Mouse (Mus musculus) CH12.LX (cell line): ENCODE data around the gene Hist1h3e. TPM values are rescaled to one million over a fixed set of nuclear protein-coding genes. Genes with fewer than 3 reads are reported as not detected.
"Not testable (repeated sequence)": the region's sequence is repeated elsewhere in the genome, so short reads cannot be mapped to it uniquely, and the experiment has no call there.

Source experiments
- DNase-seq: peaks from one replicate; pipeline ENCODE4 v3.0.0-alpha.2; 2013; ENCODE audit errors: extremely low read depth
- H3K27ac ChIP-seq: 2 replicates; pipeline ENCODE4 v1.5.1; 2012; ENCODE audit warnings: low read depth, mild to moderate bottlenecking, control low read depth, moderate library complexity; ENCODE audit not compliant: insufficient read depth
- H3K27me3 ChIP-seq: replicated peaks from 2 replicates; pipeline ENCODE3; 2012; ENCODE audit warnings: inconsistent platforms
- H3K36me3 ChIP-seq, 2 experiments: replicated peaks in 1 of 2; 2 replicates each; pipeline versions ENCODE3 to v1.6.1; 2012; ENCODE audit warnings: inconsistent platforms in 1 of 2, low read length in 1 of 2, mild to moderate bottlenecking in 1 of 2, mixed read lengths in 1 of 2, moderate library complexity in 1 of 2; ENCODE audit not compliant: control insufficient read depth in 1 of 2, insufficient read depth in 1 of 2
- H3K4me1 ChIP-seq, 2 experiments: 2 replicates each; pipeline ENCODE4 v1.6.1; 2012; ENCODE audit warnings: inconsistent platforms in 1 of 2, moderate library complexity in 1 of 2; ENCODE audit not compliant: insufficient read depth in 2 of 2, control insufficient read depth in 1 of 2
- H3K4me2 ChIP-seq: 2 replicates; pipeline ENCODE4 v1.6.1; 2012; ENCODE audit warnings: low read depth, mild to moderate bottlenecking, control low read depth; ENCODE audit not compliant: poor library complexity, insufficient read depth, severe bottlenecking
- H3K4me3 ChIP-seq, 3 experiments: fragments of 150-350 bp in 1 of 3; sonication (generic) in 1 of 3; replicated peaks in 1 of 3; 2 replicates each; pipeline versions ENCODE3 to v1.5.1; 2011 to 2012; ENCODE audit warnings: low read depth in 2 of 3, low read length in 2 of 3, mild to moderate bottlenecking in 2 of 3, moderate library complexity in 2 of 3, control low read depth in 1 of 3, improper control_type of control experiment in 1 of 3, inconsistent platforms in 1 of 3, mixed read lengths in 1 of 3; ENCODE audit not compliant: poor library complexity in 1 of 3
- H3K79me2 ChIP-seq: replicated peaks from 2 replicates; pipeline ENCODE4 v1.6.1; 2012; ENCODE audit warnings: mild to moderate bottlenecking, moderate library complexity; ENCODE audit not compliant: control insufficient read depth, poor library complexity, insufficient read depth, severe bottlenecking; ENCODE audit errors: extremely low read depth
- H3K9ac ChIP-seq: 2 replicates; pipeline ENCODE4 v1.6.1; 2012; ENCODE audit warnings: low read depth, mild to moderate bottlenecking, control low read depth, moderate library complexity; ENCODE audit not compliant: insufficient read depth
- H3K9me3 ChIP-seq: replicated peaks from 2 replicates; pipeline ENCODE3; 2012; ENCODE audit warnings: low read length, inconsistent platforms, mixed read lengths
- BHLHE40 ChIP-seq: IDR thresholded peaks from 2 replicates; pipeline ENCODE4 v1.6.1; 2011; ENCODE audit warnings: mild to moderate bottlenecking, low read depth, low read length, improper control_type of control experiment
- CHD1 ChIP-seq: IDR thresholded peaks from 2 replicates; pipeline ENCODE4 v1.6.1; 2012; ENCODE audit warnings: low read depth, low read length, improper control_type of control experiment, inconsistent platforms
- CHD2 ChIP-seq: IDR thresholded peaks from 2 replicates; pipeline ENCODE4 v1.6.1; 2011; ENCODE audit warnings: low read length, improper control_type of control experiment
- ELF1 ChIP-seq: IDR thresholded peaks from 2 replicates; pipeline ENCODE4 v1.6.1; 2014; ENCODE audit warnings: low read depth, mild to moderate bottlenecking, inconsistent platforms, low read length, improper control_type of control experiment
- ETS1 ChIP-seq: conservative IDR thresholded peaks from 2 replicates; pipeline ENCODE4 v1.6.1; 2012; ENCODE audit warnings: low read depth, mild to moderate bottlenecking, inconsistent platforms, low read length, improper control_type of control experiment, moderate library complexity
- GABPA ChIP-seq: IDR thresholded peaks from 2 replicates; pipeline ENCODE4 v1.6.1; 2012; ENCODE audit warnings: low read depth, low read length, improper control_type of control experiment, inconsistent platforms; ENCODE audit not compliant: insufficient replicate concordance
- HCFC1 ChIP-seq: IDR thresholded peaks from 2 replicates; pipeline ENCODE4 v1.6.1; 2012; ENCODE audit warnings: low read depth, mild to moderate bottlenecking, inconsistent platforms, low read length, improper control_type of control experiment
- IRF4 ChIP-seq: IDR thresholded peaks from 2 replicates; pipeline ENCODE4 v1.6.1; 2014; ENCODE audit warnings: low read depth, mild to moderate bottlenecking, inconsistent platforms, low read length, improper control_type of control experiment
- JUN ChIP-seq: IDR thresholded peaks from 2 replicates; pipeline ENCODE4 v1.6.1; 2011; ENCODE audit warnings: low read depth, mild to moderate bottlenecking, low read length, improper control_type of control experiment, moderate library complexity; ENCODE audit not compliant: insufficient read depth
- KAT2A ChIP-seq: IDR thresholded peaks from 2 replicates; pipeline ENCODE4 v1.6.1; 2012; ENCODE audit warnings: low read length, improper control_type of control experiment, inconsistent platforms; ENCODE audit not compliant: insufficient replicate concordance
- MAFK ChIP-seq: IDR thresholded peaks from 2 replicates; pipeline ENCODE4 v1.6.1; 2011; ENCODE audit warnings: low read length, improper control_type of control experiment; ENCODE audit not compliant: insufficient replicate concordance
- MAX ChIP-seq: IDR thresholded peaks from 2 replicates; pipeline ENCODE4 v1.6.1; 2011; ENCODE audit warnings: low read length, improper control_type of control experiment
- MAZ ChIP-seq: IDR thresholded peaks from 2 replicates; pipeline ENCODE4 v1.6.1; 2012; ENCODE audit warnings: low read depth, mild to moderate bottlenecking, inconsistent platforms, low read length, improper control_type of control experiment, moderate library complexity
- MEF2A ChIP-seq: IDR thresholded peaks from 2 replicates; pipeline ENCODE4 v1.6.1; 2014; ENCODE audit warnings: low read depth, mild to moderate bottlenecking, inconsistent platforms, low read length, improper control_type of control experiment, borderline replicate concordance
- MXI1 ChIP-seq: IDR thresholded peaks from 2 replicates; pipeline ENCODE4 v1.6.1; 2011; ENCODE audit warnings: mild to moderate bottlenecking, low read depth, low read length, improper control_type of control experiment
- NELFE ChIP-seq: IDR thresholded peaks from 2 replicates; pipeline ENCODE4 v1.6.1; 2011; ENCODE audit warnings: low read depth, low read length, improper control_type of control experiment
- NRF1 ChIP-seq: IDR thresholded peaks from 2 replicates; pipeline ENCODE4 v1.6.1; 2014; ENCODE audit warnings: low read depth, mild to moderate bottlenecking, inconsistent platforms, low read length, improper control_type of control experiment, moderate library complexity
- PAX5 ChIP-seq: IDR thresholded peaks from 2 replicates; pipeline ENCODE4 v1.6.1; 2012; ENCODE audit warnings: low read length, inconsistent platforms, mixed read lengths
- POLR2A ChIP-seq: IDR thresholded peaks from 2 replicates; pipeline ENCODE4 v1.6.1; 2011; ENCODE audit warnings: low read depth, mild to moderate bottlenecking, improper control_type of control experiment, low read length
- POLR2AphosphoS2 ChIP-seq: IDR thresholded peaks from 2 replicates; pipeline ENCODE4 v1.6.1; 2011; ENCODE audit warnings: low read depth, low read length, improper control_type of control experiment
- RCOR1 ChIP-seq: conservative IDR thresholded peaks from 2 replicates; pipeline ENCODE4 v1.6.1; 2012; ENCODE audit warnings: low read depth, mild to moderate bottlenecking, inconsistent platforms, low read length, improper control_type of control experiment
- SIN3A ChIP-seq: IDR thresholded peaks from 2 replicates; pipeline ENCODE4 v1.6.1; 2012; ENCODE audit warnings: low read length, improper control_type of control experiment, inconsistent platforms
- SMC3 ChIP-seq: IDR thresholded peaks from 2 replicates; pipeline ENCODE4 v1.6.1; 2011; ENCODE audit warnings: low read depth, low read length, improper control_type of control experiment
- TBP ChIP-seq: conservative IDR thresholded peaks from 2 replicates; pipeline ENCODE4 v1.6.1; 2011; ENCODE audit warnings: low read depth, low read length, improper control_type of control experiment
- TCF12 ChIP-seq: IDR thresholded peaks from 2 replicates; pipeline ENCODE4 v1.6.1; 2014; ENCODE audit warnings: low read depth, mild to moderate bottlenecking, inconsistent platforms, low read length, improper control_type of control experiment
- UBTF ChIP-seq: IDR thresholded peaks from 2 replicates; pipeline ENCODE4 v1.6.1; 2012; ENCODE audit warnings: low read depth, mild to moderate bottlenecking, inconsistent platforms, low read length, improper control_type of control experiment, moderate library complexity
- ZC3H11A ChIP-seq: IDR thresholded peaks from 2 replicates; pipeline ENCODE4 v1.6.1; 2012; ENCODE audit warnings: low read depth, mild to moderate bottlenecking, inconsistent platforms, low read length, improper control_type of control experiment
- ZMIZ1 ChIP-seq: IDR thresholded peaks from 2 replicates; pipeline ENCODE4 v1.6.1; 2012; ENCODE audit warnings: low read depth, mild to moderate bottlenecking, inconsistent platforms, low read length, improper control_type of control experiment
- dilution Hi-C: fragments of 300-500 bp; cut with MboI; formaldehyde crosslinking; loops from 2 replicates; pipeline ENCODE4 v1.14.3; 2020; ENCODE audit warnings: low sequenced_read_pairs; ENCODE audit not compliant: extremely low pct_unique_long_range_greater_than_20kb, extremely low pct_ligation_motif_present
- in situ Hi-C: fragments of 300-500 bp; cut with MboI; formaldehyde crosslinking; loops from 3 replicates; pipeline ENCODE4 v1.14.3; 2019; ENCODE audit warnings: low sequenced_read_pairs, low pct_ligation_motif_present, low pct_unique_long_range_greater_than_20kb, mixed read lengths
- polyA plus RNA-seq: library from polyadenylated mRNA; unstranded; fragments of >175 nt; gene quantifications from 2 replicates; pipeline ENCODE4 v1.2.1, GENCODE M21; 2012; ENCODE audit warnings: low read depth; ENCODE audit not compliant: insufficient read length
- total RNA-seq, 2 experiments: library from RNA; depleted of rRNA; stranded (reverse); fragments of 300-350 nt in 1 of 2; fragments of >200 nt in 1 of 2; gene quantifications; 2 replicates each; pipeline ENCODE4 v1.2.3; 2012 to 2014

The Hist1h3e gene
- total and polyA plus RNA-seq, 3 experiments: 3.1 to 1,484 (median 24.2) TPM

DNA sequence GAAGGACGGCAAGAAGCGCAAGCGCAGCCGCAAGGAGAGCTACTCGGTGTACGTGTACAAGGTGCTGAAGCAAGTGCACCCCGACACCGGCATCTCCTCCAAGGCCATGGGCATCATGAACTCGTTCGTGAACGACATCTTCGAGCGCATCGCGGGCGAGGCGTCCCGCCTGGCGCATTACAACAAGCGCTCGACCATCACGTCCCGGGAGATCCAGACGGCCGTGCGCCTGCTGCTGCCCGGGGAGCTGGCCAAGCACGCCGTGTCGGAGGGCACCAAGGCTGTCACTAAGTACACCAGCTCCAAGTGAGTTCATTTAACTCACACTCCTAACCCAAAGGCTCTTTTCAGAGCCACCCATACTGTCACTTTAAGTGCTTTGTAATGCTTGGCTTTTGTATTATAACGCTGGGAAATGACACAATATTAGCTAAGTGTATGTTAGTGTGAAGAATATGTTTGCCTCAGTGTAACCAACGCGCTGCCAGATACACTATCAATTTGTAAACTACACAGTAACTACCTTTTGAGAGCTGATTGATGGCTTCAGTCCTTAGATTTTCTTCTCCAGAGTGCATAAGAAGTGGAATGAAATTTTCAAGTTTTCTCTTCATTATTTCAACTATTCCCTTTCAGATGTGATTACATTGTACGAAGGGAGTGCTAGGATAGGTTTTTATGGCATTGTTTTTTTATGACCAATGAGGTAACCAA, 9.5 kb upstream of the Hist1h3e start:
- H3K9me3 ChIP-seq, H3K4me1 ChIP-seq, H3K79me2 ChIP-seq, H3K27me3 ChIP-seq, dilution Hi-C loops, H3K36me3 ChIP-seq: not testable (repeated sequence)
- H3K4me3 ChIP-seq: peak overlapping the region; percentile 34 to 66 (median 36)
- in situ Hi-C loops: loop anchor here (25.0 kb wide), 1 partner anchor 1834 kb away; the partner anchor contains the start of gene Hist1h4j
- H3K9ac ChIP-seq: peak overlapping the region; percentile 91
- H3K4me2 ChIP-seq: peak overlapping the region; percentile 67; the same call in 1 of the 2 replicates
- 0 out of 2 replicates have a peak, but pooled peaks have one; percentile 59 for TF ChIP-seq KAT2A
- 0 out of 2 replicates have a peak, but pooled peaks have one; percentile 19 for TF ChIP-seq BHLHE40
- TF ChIP-seq UBTF: peak; percentile 99
- 0 out of 2 replicates have a peak, but pooled peaks have one; percentile 42 for TF ChIP-seq MAZ
- TF ChIP-seq MAFK: peak; percentile 20; the same call in 1 of the 2 replicates
- TF ChIP-seq NELFE: peak; percentile 95
- peak; percentile 43; the same call in 1 of the 2 replicates for TF ChIP-seq MAX
- peak; percentile 86; the same call in 1 of the 2 replicates for TF ChIP-seq RCOR1
- peak; percentile 17; the same call in 1 of the 2 replicates for TF ChIP-seq SMC3
- peak; percentile 99 for TF ChIP-seq ZMIZ1
- peak; percentile 60; the same call in 1 of the 2 replicates for TF ChIP-seq CHD2
- peak; percentile 92 for TF ChIP-seq POLR2A
- peak; percentile 98 for TF ChIP-seq CHD1
- peak; percentile 68 for TF ChIP-seq TBP
- TF ChIP-seq HCFC1: peak; percentile 52
- peak; percentile 57 for TF ChIP-seq NRF1
- TF ChIP-seq SIN3A: peak; percentile 66
- TF ChIP-seq POLR2AphosphoS2: peak; percentile 100
- peak; percentile 51; the same call in 1 of the 2 replicates for TF ChIP-seq MXI1
- DNase-seq: peak; percentile 66
- peak overlapping the region; percentile 98 for H3K27ac ChIP-seq

DNA sequence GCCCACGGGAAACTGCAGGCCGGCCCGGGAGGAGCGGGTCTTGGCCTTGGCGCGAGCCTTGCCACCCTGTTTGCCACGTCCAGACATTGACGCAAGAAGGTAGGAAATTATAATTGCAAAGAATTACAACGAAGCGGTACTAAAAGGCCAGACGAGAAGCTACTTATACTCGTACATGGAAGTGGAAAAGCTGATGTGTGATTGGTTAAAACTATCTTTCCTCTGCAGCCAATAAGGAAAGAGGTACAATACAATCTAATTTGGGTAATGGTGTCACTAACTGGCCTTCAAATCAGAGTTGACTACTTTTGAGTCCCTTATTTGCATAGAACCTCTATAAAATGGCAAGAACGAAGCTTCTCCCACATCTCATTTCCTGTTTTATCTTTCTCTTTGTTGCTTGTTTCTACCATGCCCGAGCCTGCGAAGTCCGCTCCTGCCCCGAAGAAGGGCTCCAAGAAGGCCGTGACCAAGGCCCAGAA, 8.9 kb upstream of the Hist1h3e start, which contains the start of the genes Hist1h2ae and Hist1h2bg:
Gene Hist1h2ae, minus strand, starts transcription at position 199 of the 482 bp plus-strand sequence.
Gene Hist1h2bg, plus strand, starts transcription at position 375 of the 482 bp plus-strand sequence.
- H3K27ac ChIP-seq: peak within 1 kb of the TSS; percentile 98
- H3K9me3 ChIP-seq: no peaks in the 10 kb centered on the region
- DNase-seq: peak; percentile 95
- peak within 1 kb of the TSS; percentile 82 for H3K4me2 ChIP-seq
- H3K9ac ChIP-seq: peak within 1 kb of the TSS; percentile 91
- in situ Hi-C loops (loop anchor here (25.0 kb wide), 1 partner anchor 1834 kb away; the partner anchor contains the start of gene Hist1h4j), dilution Hi-C loops (no loop called here)
- H3K79me2 ChIP-seq: no peaks in the 10 kb centered on the region
- peaks cover 0 to 4% of the 10 kb centered on the region in 2 experiments; a peak in 1 of 4 replicates for H3K4me1 ChIP-seq
- H3K36me3 ChIP-seq: no peaks in the 10 kb centered on the region
- no peaks in the 10 kb centered on the region for H3K27me3 ChIP-seq
- H3K4me3 ChIP-seq: peak within 1 kb of the TSS; percentile 34 to 66 (median 36)
- TF ChIP-seq ZMIZ1 (peak; percentile 97), TCF12 (peak; percentile 96), UBTF (no peak), ELF1 (peak; percentile 71), ETS1 (no peak; the same call in 1 of the 2 replicates), RCOR1 (peak; percentile 52), JUN (peak; percentile 49; the same call in 1 of the 2 replicates), GABPA (no peak), TBP (peak; percentile 99), NELFE (peak; percentile 65; the same call in 1 of the 2 replicates), CHD2 (peak; percentile 94), MAX (no peak), MEF2A (peak; percentile 76; the same call in 1 of the 2 replicates), PAX5 (no peak), HCFC1 (peak; percentile 71), POLR2A (peak; percentile 81), ZC3H11A (no peak), MXI1 (peak; percentile 49), IRF4 (no peak; the same call in 1 of the 2 replicates)
